Mouse (Mus musculus): ENCODE measurements at regions not wholly inside any gene's neighbourhood (a gene's known extent, or its start where the extent isn't known, plus 50 kb on each side); places are given as distances from the start of the nearest gene placed in this dataset.
A peak's percentile ranks its signal among the peaks of the same experiment; 100 is the strongest.

GRCm38 (mm10) chr3:42593792-42594433, 851.5 kb downstream of the D3Ertd751e start:
- peak; percentile 42 for DNase-seq (ENCODE audit: low spot score)

- no peak for DNase-seq (ENCODE audit: low spot score)
Measured at GRCm38 (mm10) chr3:42596686-42597085, 854.3 kb downstream of the D3Ertd751e start.

Measured in embryo, embryonic 10.5 days (tissue).